Mouse (Mus musculus): ENCODE measurements around the gene Tns1.

DNA sequence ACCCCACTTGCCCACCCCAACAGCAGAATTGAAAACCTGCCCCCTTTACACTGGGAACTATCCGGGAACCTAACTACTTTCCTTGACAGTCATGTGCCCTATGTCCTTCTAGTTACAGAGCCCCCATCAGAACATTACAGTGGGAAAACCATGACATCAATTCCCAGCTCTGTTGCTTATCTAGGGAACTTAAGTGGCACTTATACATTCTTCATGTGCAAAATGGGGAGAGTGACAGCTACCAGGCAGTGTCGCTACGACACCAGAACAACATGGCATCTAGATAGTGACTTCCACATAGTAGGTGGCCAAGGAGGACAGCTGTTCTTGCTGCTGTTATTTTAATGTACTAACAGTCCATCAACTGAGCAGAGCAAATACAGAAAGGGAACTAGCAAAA, 204.3 kb downstream of the Tns1 start:
- TF ChIP-seq CTCF (conservative IDR thresholded peaks at IDR 0.05; ENCODE audit: low read length) = no peak
- no peak for TF ChIP-seq NANOG (IDR thresholded peaks at IDR 0.05; ENCODE audit: borderline replicate concordance, low read length)

All from E14TG2a.4 (cell line).